Mouse (Mus musculus) mesoderm, embryonic 11.5 days (tissue): ENCODE results near the gene Ino80.

Experiments used
- DNase-seq: peaks from one replicate; pipeline ENCODE4 v3.0.0-alpha.2; 2012; ENCODE audit warnings: low read depth, low spot score

Gene Ino80

DNA sequence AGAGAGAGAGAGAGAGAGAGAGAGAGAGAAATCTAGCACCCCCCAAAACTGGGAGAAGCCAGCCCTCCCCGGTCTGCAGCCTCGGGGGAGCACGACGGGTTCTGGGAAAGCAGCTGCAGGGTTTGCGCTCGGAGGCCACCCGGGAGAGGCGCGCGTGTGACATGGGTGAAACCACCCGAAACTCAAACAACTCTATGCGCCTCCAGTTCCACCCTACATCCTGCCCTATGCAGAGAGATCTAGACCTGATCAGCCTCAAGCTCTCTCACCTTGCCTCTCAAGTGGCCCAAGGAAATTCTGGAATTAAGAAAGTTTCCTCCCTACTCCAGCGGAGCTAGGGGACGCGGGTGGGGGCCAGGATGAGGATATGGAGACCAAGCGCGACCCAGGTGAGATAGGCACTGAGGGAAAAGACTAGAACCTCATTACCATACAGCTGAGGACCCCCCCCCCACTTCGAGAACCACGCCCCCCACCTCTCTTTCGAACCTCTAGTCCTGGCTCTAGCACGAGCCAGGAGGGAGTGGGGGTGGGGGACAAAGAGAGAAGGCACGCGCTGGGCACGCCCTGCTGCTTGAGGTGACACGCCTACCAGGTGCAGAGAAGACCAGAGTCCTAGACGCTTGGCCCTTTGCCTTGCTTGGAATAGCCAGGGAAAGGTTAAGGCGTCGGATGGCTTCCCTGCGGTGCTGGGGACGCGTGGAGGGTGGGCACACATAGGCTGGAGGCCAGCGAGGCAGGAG, 152.7 kb downstream of the Ino80 start:
- no peak for DNase-seq

DNA sequence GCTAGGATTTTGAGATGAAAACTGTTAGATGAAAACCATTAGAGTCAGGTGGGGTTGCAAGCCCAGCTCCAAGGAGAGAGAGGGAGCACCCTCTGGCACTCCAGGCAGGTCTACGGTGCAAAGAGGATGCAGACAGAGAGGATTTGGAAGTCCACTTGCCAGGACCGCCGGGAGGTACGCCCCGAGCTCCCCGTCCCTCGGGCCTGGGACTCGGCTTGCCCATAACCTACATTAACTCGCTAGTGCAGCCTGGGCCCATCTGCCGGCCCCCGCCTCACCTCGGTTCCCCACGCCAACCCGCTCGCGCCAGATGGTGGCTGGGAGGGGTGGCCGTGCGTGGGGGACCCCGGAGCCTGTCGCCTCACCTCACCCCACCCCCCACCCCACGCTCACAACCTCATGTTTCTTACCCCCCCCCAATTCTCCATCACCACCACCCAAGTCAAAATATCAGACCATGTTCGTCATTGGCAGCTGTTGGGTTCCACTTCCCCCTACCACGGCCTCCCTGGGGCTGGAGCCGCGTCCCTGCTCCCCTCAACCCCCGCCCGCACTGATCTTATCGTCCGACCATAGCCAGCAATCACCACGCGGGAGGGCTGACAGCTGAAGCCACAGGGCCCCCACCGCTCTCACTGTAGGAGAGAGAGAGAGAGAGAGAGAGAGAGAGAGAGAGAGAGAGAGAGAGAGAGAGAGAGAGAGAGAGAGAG, 153.5 kb downstream of the Ino80 start:
- no peak for DNase-seq
